Mouse (Mus musculus) liver, embryonic 16.5 days (tissue): Measurements from ENCODE around the gene Cenpp. TPM values are rescaled to one million over a fixed set of nuclear protein-coding genes. Genes with fewer than 3 reads are reported as not detected.

ENCODE experiments used
- ATAC-seq: fragments of 200-750 bp; cut with Nextera tagmentation; 2 replicates; pipeline ENCODE4 v1.8.0; 2017; ENCODE audit warnings: low read depth, mild to moderate bottlenecking, moderate number of reproducible peaks, moderate library complexity
- H3K27ac ChIP-seq: fragments of 300-500 bp; sonication (generic); 2 replicates; pipeline ENCODE4 v1.5.1; 2014; ENCODE audit warnings: mild to moderate bottlenecking, low read length
- H3K27me3 ChIP-seq: fragments of 300-500 bp; sonication (generic); 2 replicates; pipeline ENCODE4 v1.6.1; 2014; ENCODE audit warnings: low read depth, low read length, mixed read lengths; ENCODE audit not compliant: control insufficient read depth, insufficient read depth
- H3K36me3 ChIP-seq: fragments of 300-500 bp; sonication (generic); 2 replicates; pipeline ENCODE4 v1.6.1; 2014; ENCODE audit warnings: mild to moderate bottlenecking; ENCODE audit not compliant: control insufficient read depth, insufficient read depth
- H3K4me1 ChIP-seq: fragments of 300-500 bp; sonication (generic); 2 replicates; pipeline ENCODE4 v1.6.1; 2014; ENCODE audit warnings: low read depth, low read length, mixed read lengths; ENCODE audit not compliant: control insufficient read depth
- H3K4me2 ChIP-seq: fragments of 300-500 bp; sonication (generic); 2 replicates; pipeline ENCODE4 v1.6.1; 2014; ENCODE audit warnings: low read depth, low read length, mixed read lengths
- H3K4me3 ChIP-seq: fragments of 300-500 bp; sonication (generic); 2 replicates; pipeline ENCODE4 v1.5.1; 2014; ENCODE audit warnings: low read depth, mild to moderate bottlenecking, low read length
- H3K9ac ChIP-seq: fragments of 300-500 bp; sonication (generic); 2 replicates; pipeline ENCODE4 v1.6.1; 2014; ENCODE audit warnings: low read depth, low read length
- H3K9me3 ChIP-seq: fragments of 300-500 bp; sonication (generic); replicated peaks from 2 replicates; pipeline ENCODE4 v1.6.1; 2016; ENCODE audit warnings: low read length; ENCODE audit not compliant: control insufficient read depth
- WGBS: fragments of 180-500 bp; shearing (Covaris S2); extraction: QIAGEN DNeasy Blood & Tissue Kit; methylation state at CpG from one replicate; pipeline ENCODE4 v1.1.7; 2014; ENCODE audit not compliant: insufficient replicate concordance; 5-methylcytosine and 5-hydroxymethylcytosine counted together
- polyA plus RNA-seq: library from polyadenylated mRNA; unstranded; fragments of >200 nt; fragmentation: Nextera tagmentation; extraction: Ambion mirVana; gene quantifications from 2 replicates; pipeline ENCODE4 v1.2.1, GENCODE M21; 2015

Gene Cenpp
- polyA plus RNA-seq, 1 experiment from 2014 or later, result 18.2 TPM

DNA sequence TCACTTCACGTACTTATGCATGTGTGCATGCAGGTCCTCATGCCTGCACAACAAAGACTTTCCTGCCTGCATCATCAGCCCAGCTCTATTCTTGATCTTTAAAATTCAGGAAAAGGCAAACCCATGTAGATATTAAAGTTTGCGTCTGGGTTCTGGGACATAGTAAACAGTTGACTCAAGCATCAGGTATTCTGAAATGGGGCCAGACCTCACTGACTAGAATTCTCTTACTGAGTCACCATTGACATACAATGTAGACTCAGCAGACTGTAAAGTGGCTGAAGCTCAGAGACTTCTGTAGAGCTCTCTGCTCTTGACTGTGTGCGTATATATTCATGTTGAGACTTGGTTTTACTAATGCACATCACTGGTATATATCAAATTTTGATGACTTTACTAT, 103.0 kb downstream of the Cenpp start:
- 80% methylated on average over 3 of the region's 3 CpGs for WGBS

DNA sequence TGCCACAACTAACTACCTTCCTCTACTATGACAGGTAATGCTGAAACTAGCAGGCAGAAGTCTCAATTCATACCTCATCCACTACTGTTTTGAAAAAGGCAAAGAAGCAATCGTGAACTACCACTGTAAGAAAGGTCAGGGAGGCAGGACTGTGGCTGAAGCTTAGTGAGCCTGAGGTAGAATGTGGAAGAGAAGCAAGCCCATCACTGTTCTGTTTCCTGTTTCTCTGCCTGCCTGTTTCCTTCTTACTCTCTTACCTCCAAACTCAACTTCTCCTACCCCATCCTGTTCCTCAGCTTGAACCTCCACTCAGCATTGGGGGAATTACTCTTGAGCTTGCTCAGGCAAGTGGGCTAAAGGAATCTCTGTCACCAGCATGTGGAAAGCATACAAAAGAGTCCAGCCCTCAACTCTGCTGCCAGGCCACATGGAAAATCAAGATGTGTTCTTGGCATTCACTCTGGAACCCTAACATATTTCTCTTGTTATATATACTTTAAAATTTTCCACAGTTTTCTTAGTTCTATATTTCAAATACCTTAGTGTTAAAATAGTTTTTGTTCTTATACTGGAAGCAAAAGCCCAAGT, 104.9 kb downstream of the Cenpp start:
- no peaks in the 10 kb centered on the region for H3K27me3 ChIP-seq
- no peak overlapping the region for H3K9ac ChIP-seq
- no peaks in the 10 kb centered on the region for H3K4me1 ChIP-seq
- H3K9me3 ChIP-seq, result no peaks in the 10 kb centered on the region
- ATAC-seq, result no peak
- H3K27ac ChIP-seq, result no peak overlapping the region
- H3K36me3 ChIP-seq, result no peaks in the 10 kb centered on the region
- no peak overlapping the region for H3K4me2 ChIP-seq
- H3K4me3 ChIP-seq, result no peak overlapping the region
- 64% methylated on average over 1 of the region's 1 CpGs for WGBS

More for the DNA sequence above, 103.0 kb downstream of the Cenpp start:
- no peaks in the 10 kb centered on the region for H3K27me3 ChIP-seq
- no peak overlapping the region for H3K4me3 ChIP-seq
- no peak overlapping the region for H3K9ac ChIP-seq
- no peaks in the 10 kb centered on the region for H3K9me3 ChIP-seq
- no peaks in the 10 kb centered on the region for H3K4me1 ChIP-seq
- no peak for ATAC-seq
- no peak overlapping the region for H3K4me2 ChIP-seq
- H3K27ac ChIP-seq, result no peak overlapping the region
- H3K36me3 ChIP-seq, result no peaks in the 10 kb centered on the region

DNA sequence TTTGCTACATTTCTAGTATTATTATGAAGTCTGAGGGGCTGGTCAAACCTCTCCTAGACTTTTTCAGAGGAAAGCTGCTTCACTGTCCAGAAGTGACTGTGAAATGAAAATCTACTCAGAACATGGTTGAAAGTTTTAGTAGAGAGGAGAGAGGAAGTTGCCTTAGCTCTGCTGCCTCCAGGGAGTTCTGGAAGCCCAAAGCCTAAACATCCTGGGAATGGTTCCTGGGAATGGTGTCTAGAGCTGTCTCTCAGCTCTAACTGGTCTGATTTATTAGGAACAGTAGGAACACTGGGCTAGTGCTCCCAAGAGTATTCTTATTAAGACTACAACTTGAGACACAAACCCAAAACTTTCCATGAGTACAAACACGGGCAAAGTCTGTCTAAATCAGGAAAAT, 106.1 kb downstream of the Cenpp start:
- Histone ChIP-seq H3K9ac (no peak overlapping the region), H3K9me3 (no peaks in the 10 kb centered on the region), H3K4me1 (no peaks in the 10 kb centered on the region), H3K27me3 (no peaks in the 10 kb centered on the region), H3K36me3 (no peaks in the 10 kb centered on the region), H3K4me3 (no peak overlapping the region), H3K27ac (no peak overlapping the region), H3K4me2 (no peak overlapping the region)
- WGBS, result 71% methylated on average over 1 of the region's 1 CpGs
- no peak for ATAC-seq

DNA sequence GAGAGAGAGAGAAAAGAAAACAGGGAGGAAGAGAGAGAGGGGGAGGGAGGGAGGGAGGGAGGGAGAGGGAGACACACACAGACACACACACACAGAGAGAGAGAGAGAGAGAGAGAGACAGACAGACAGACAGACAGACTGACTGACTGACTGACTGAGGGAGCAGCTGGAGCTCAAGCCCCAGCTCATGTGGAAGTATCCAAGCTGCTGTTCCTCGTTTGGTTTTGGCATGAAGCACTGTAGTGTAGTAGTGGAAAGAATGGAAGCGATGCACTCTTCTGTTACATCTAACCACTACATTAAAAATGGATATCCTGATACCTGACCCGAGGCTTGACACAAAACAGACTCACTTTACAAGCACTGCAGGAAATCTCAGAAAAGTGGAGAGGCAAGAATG, 106.9 kb downstream of the Cenpp start:
- no peaks in the 10 kb centered on the region for H3K36me3 ChIP-seq
- no peaks in the 10 kb centered on the region for H3K9me3 ChIP-seq
- no peak for ATAC-seq
- H3K9ac ChIP-seq, result no peak overlapping the region
- no peak overlapping the region for H3K4me3 ChIP-seq
- H3K27ac ChIP-seq, result no peak overlapping the region
- H3K4me2 ChIP-seq, result no peak overlapping the region
- no peaks in the 10 kb centered on the region for H3K4me1 ChIP-seq
- H3K27me3 ChIP-seq, result no peaks in the 10 kb centered on the region
- WGBS, result 48% methylated on average over 3 of the region's 3 CpGs

DNA sequence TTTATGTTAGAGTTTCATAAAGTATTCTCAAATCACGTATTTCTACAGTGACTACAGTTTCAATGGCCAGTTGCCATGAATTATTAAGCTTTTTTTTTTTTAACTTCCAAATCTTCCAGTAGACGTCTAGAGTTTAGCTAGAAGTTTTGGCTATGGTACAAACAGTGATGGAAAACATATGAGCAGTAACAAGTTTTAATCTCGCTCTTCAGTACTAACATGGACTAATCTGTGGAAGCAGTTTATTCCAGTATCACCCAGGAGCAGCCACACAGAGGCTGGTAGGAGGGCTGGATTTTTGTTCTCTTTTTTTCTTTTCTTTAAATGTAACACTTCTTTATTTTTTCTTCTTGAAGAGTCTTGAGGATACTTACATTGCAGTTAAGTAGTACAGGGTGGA, 108.3 kb downstream of the Cenpp start, which contains the start of gene Aspn:
Gene Aspn, plus strand, starts transcription at position 165 of the 400 bp plus-strand sequence.
- Histone ChIP-seq H3K4me3 (no peak within 1 kb of the TSS), H3K27me3 (no peaks in the 10 kb centered on the region), H3K9ac (no peak within 1 kb of the TSS), H3K27ac (no peak within 1 kb of the TSS), H3K36me3 (no peaks in the 10 kb centered on the region), H3K9me3 (no peaks in the 10 kb centered on the region), H3K4me1 (no peaks in the 10 kb centered on the region), H3K4me2 (no peak within 1 kb of the TSS)
- ATAC-seq, result no peak
- WGBS, result 74% methylated on average over 3 of the region's 3 CpGs

DNA sequence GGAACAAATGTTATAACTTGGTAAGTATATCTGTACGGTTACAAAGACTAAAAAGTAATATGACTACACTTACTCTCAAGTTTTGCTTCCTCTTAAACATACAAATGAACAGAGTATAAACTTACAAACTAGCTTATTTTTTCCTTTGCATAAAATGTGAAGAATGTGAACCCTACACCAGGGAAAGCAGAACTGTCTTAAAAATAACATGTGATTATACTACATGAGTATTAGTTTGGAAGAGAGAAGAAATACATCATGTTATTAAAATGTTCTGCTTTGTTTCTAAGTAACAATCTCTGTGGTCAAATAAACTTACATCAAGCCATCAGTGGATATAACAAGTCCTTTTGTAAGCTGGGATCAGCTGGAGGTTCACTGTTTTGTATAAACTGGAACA, 113.9 kb downstream of the Cenpp start:
- WGBS, result 69% methylated on average over 1 of the region's 1 CpGs
- no peak overlapping the region for H3K27ac ChIP-seq

DNA sequence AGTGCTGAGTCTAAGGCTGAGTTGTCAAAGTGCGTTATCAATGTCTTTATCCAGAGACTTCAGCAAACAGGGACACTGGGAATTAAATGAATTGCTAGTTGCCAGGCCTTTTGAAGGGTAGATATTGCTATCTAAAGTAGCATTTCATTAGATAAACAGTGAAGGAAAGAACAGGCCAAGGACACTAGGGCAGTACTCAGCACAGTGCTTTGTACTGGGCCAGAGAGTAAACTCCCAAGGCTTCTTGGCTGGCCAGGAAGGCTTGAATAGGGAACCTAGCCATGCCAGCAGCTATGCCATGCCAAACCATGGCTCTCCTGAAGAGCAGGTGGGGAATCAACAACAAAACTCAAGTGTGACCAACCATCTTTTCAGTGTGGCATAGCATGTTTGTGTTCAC, 115.6 kb downstream of the Cenpp start:
- Histone ChIP-seq H3K4me2 (no peak overlapping the region), H3K27me3 (no peaks in the 10 kb centered on the region), H3K4me1 (no peaks in the 10 kb centered on the region), H3K27ac (no peak overlapping the region), H3K9me3 (no peaks in the 10 kb centered on the region), H3K4me3 (no peak overlapping the region), H3K9ac (no peak overlapping the region), H3K36me3 (no peaks in the 10 kb centered on the region)
- ATAC-seq, result no peak
- WGBS, result 68% methylated on average over 1 of the region's 1 CpGs

More for the DNA sequence above, 113.9 kb downstream of the Cenpp start:
- no peak for ATAC-seq
- Histone ChIP-seq H3K4me1 (no peaks in the 10 kb centered on the region), H3K4me3 (no peak overlapping the region), H3K9me3 (no peaks in the 10 kb centered on the region), H3K9ac (no peak overlapping the region), H3K4me2 (no peak overlapping the region), H3K27me3 (no peaks in the 10 kb centered on the region), H3K36me3 (no peaks in the 10 kb centered on the region)

DNA sequence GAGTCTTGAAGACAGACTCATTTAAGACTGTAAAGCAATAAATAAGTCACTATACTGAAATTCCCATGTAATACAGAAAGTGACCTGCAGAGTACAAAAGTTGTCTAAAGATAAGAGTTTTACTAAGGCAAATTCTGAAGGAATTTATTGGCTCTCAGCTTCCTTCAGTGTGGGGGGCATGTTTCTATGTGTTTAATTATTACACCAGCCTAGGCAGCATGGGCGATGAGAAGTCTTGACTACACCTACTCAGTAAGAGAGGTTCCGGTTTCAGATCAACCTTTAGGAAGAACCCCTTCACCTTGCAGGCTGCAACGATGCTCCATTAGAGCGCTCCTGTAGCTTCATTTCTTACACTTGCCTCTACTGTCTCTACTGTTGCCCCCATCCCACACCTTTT, 121.9 kb downstream of the Cenpp start:
- no peak for ATAC-seq
- H3K27ac ChIP-seq, result no peak overlapping the region
- no peaks in the 10 kb centered on the region for H3K27me3 ChIP-seq
- 89% methylated on average over 4 of the region's 4 CpGs for WGBS
- no peaks in the 10 kb centered on the region for H3K36me3 ChIP-seq
- no peaks in the 10 kb centered on the region for H3K9me3 ChIP-seq
- H3K4me3 ChIP-seq, result no peak overlapping the region
- no peak overlapping the region for H3K9ac ChIP-seq
- no peak overlapping the region for H3K4me2 ChIP-seq
- no peaks in the 10 kb centered on the region for H3K4me1 ChIP-seq

DNA sequence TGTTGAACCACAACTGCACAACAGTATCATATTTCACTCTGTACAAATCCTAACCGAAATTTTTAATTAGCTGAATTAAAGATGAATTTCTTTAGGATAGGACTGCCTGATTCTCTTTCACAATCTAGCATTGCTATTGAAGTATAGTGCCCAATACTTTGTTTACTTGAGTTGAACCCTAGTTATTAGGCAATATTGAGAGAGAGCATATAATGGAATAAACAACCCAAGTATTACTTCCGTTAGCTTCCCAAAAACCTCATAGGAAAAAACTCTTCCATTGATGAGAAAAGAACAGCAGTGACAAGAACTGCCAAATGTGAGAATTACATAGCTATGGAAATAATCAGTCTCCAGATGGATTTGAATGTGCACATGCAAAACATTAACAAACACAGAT, 126.3 kb downstream of the Cenpp start:
- no peaks in the 10 kb centered on the region for H3K9me3 ChIP-seq

More for the DNA sequence above, 126.3 kb downstream of the Cenpp start:
- no peak overlapping the region for H3K4me3 ChIP-seq
- ATAC-seq, result no peak
- H3K4me1 ChIP-seq, result no peaks in the 10 kb centered on the region
- no peak overlapping the region for H3K9ac ChIP-seq
- H3K36me3 ChIP-seq, result no peaks in the 10 kb centered on the region
- WGBS, result 75% methylated on average over 2 of the region's 2 CpGs
- no peak overlapping the region for H3K27ac ChIP-seq
- no peaks in the 10 kb centered on the region for H3K27me3 ChIP-seq
- H3K4me2 ChIP-seq, result no peak overlapping the region
